Mouse (Mus musculus): ENCODE measurements around the gene Hspa1b. TPM values are rescaled to one million over a fixed set of nuclear protein-coding genes. Genes with fewer than 3 reads are reported as not detected.

Gene Hspa1b
- polyA plus RNA-seq (2012; rRNA removed) = 3.0 and 3.4 TPM in 2 replicates

GRCm38 (mm10) chr17:34959130-34959778 lies at the start of gene Hspa1b:
Gene Hspa1b (minus strand): TSS chr17:34959238.

GRCm38 (mm10) chr17:35000717-35001451 lies 41.8 kb upstream of the Hspa1b start, which contains the start of gene Vars:
Gene Vars (plus strand): TSS chr17:35000987.

GRCm38 (mm10) chr17:34981690-34982180 lies 22.7 kb upstream of the Hspa1b start, which contains the start of gene Lsm2:
Gene Lsm2 (plus strand): TSS chr17:34981862.

GRCm38 (mm10) chr17:34972069-34972749 lies 13.2 kb upstream of the Hspa1b start, which contains the start of the genes Hspa1a and Hspa1l:
Gene Hspa1a (minus strand): TSS chr17:34972156.
Gene Hspa1l (plus strand): TSS chr17:34972703.

GRCm38 (mm10) chr17:34969822-34970221 lies 10.8 kb upstream of the Hspa1b start, which contains the start of gene Gm20481:
Gene Gm20481 (plus strand): TSS chr17:34969912.

GRCm38 (mm10) chr17:34931061-34931734 lies 27.8 kb downstream of the Hspa1b start, which contains the start of gene Neu1:
Gene Neu1 (plus strand): TSS chr17:34931253.

GRCm38 (mm10) chr17:34913930-34914665 lies 44.9 kb downstream of the Hspa1b start, which contains the start of gene Slc44a4:
Gene Slc44a4 (plus strand): TSS chr17:34914466.

Other genes with a start within 250 kb of the Hspa1b start
- 0.05 and 0.07 TPM in 2 replicates for gene C4b, start 215.4 kb downstream of the Hspa1b start, polyA plus RNA-seq (2012; rRNA removed)
- 0.04 TPM in 2 replicates for gene Cyp21a1, start 154.7 kb downstream of the Hspa1b start, polyA plus RNA-seq (2012; rRNA removed)
- gene Stk19, start 122.3 kb downstream of the Hspa1b start, polyA plus RNA-seq (2012; rRNA removed) = 46.3 and 66.7 TPM in 2 replicates
- 70.9 and 71.2 TPM in 2 replicates for gene Dxo, start 122.2 kb downstream of the Hspa1b start, polyA plus RNA-seq (2012; rRNA removed)
- 65.5 and 77.4 TPM in 2 replicates for gene Skiv2l, start 109.0 kb downstream of the Hspa1b start, polyA plus RNA-seq (2012; rRNA removed)
- gene Nelfe, start 108.8 kb downstream of the Hspa1b start, polyA plus RNA-seq (2012; rRNA removed) = 94.0 and 142 TPM in 2 replicates
- gene Cfb, start 96.7 kb downstream of the Hspa1b start, polyA plus RNA-seq (2012; rRNA removed) = 1.9 and 6.9 TPM in 2 replicates
- 73.5 and 98.0 TPM in 2 replicates for gene Zbtb12, start 79.8 kb downstream of the Hspa1b start, polyA plus RNA-seq (2012; rRNA removed)
- not detected in 2 replicates for gene Gm20547, start 77.2 kb downstream of the Hspa1b start, polyA plus RNA-seq (2012; rRNA removed)
- 1.6 and 2.2 TPM in 2 replicates for gene C2, start 61.0 kb downstream of the Hspa1b start, polyA plus RNA-seq (2012; rRNA removed)
- 218 and 222 TPM in 2 replicates for gene Ehmt2, start 60.8 kb downstream of the Hspa1b start, polyA plus RNA-seq (2012; rRNA removed)
- gene Slc44a4, start 44.8 kb downstream of the Hspa1b start, polyA plus RNA-seq (2012; rRNA removed) = 0.08 and 0.11 TPM in 2 replicates
- 14.5 and 15.9 TPM in 2 replicates for gene Neu1, start 28.0 kb downstream of the Hspa1b start, polyA plus RNA-seq (2012; rRNA removed)
- not detected in 2 replicates for gene Gm20481, start 10.7 kb upstream of the Hspa1b start, polyA plus RNA-seq (2012; rRNA removed)
- gene Hspa1a, start 12.9 kb upstream of the Hspa1b start, polyA plus RNA-seq (2012; rRNA removed) = 1.4 and 2.2 TPM in 2 replicates
- gene Hspa1l, start 13.5 kb upstream of the Hspa1b start, polyA plus RNA-seq (2012; rRNA removed) = 0.22 and 0.31 TPM in 2 replicates
- gene Lsm2, start 22.6 kb upstream of the Hspa1b start, polyA plus RNA-seq (2012; rRNA removed) = 98.3 and 206 TPM in 2 replicates
- gene Vars, start 41.7 kb upstream of the Hspa1b start, polyA plus RNA-seq (2012; rRNA removed) = 127 and 135 TPM in 2 replicates
- gene Vwa7, start 57.3 kb upstream of the Hspa1b start, polyA plus RNA-seq (2012; rRNA removed) = 0.60 and 0.76 TPM in 2 replicates
- 6.4 and 8.8 TPM in 2 replicates for gene Sapcd1, start 68.8 kb upstream of the Hspa1b start, polyA plus RNA-seq (2012; rRNA removed)
- gene Msh5, start 87.5 kb upstream of the Hspa1b start, polyA plus RNA-seq (2012; rRNA removed) = 6.7 and 11.0 TPM in 2 replicates
- 122 and 142 TPM in 2 replicates for gene Clic1, start 90.7 kb upstream of the Hspa1b start, polyA plus RNA-seq (2012; rRNA removed)
- gene Ddah2, start 99.8 kb upstream of the Hspa1b start, polyA plus RNA-seq (2012; rRNA removed) = 392 and 957 TPM in 2 replicates
- 0.19 and 0.28 TPM in 2 replicates for gene Ly6g6c, start 106.2 kb upstream of the Hspa1b start, polyA plus RNA-seq (2012; rRNA removed)
- 0.67 and 0.88 TPM in 2 replicates for gene Mpig6b, start 106.9 kb upstream of the Hspa1b start, polyA plus RNA-seq (2012; rRNA removed)
- gene Ly6g6e, start 117.7 kb upstream of the Hspa1b start, polyA plus RNA-seq (2012; rRNA removed) = 0.18 and 0.29 TPM in 2 replicates
- gene Ly6g6d, start 118.8 kb upstream of the Hspa1b start, polyA plus RNA-seq (2012; rRNA removed) = 2.5 and 3.0 TPM in 2 replicates
- gene Ly6g6f, start 126.4 kb upstream of the Hspa1b start, polyA plus RNA-seq (2012; rRNA removed) = 0.83 and 1.1 TPM in 2 replicates
- 39.3 and 52.2 TPM in 2 replicates for gene Abhd16a, start 130.0 kb upstream of the Hspa1b start, polyA plus RNA-seq (2012; rRNA removed)
- gene Ly6g5c, start 149.0 kb upstream of the Hspa1b start, polyA plus RNA-seq (2012; rRNA removed) = not detected in 2 replicates
- 1.1 and 2.1 TPM in 2 replicates for gene Ly6g5b, start 156.2 kb upstream of the Hspa1b start, polyA plus RNA-seq (2012; rRNA removed)
- gene Gpank1, start 162.2 kb upstream of the Hspa1b start, polyA plus RNA-seq (2012; rRNA removed) = 19.6 and 31.0 TPM in 2 replicates
- gene Csnk2b, start 162.8 kb upstream of the Hspa1b start, polyA plus RNA-seq (2012; rRNA removed) = 156 and 178 TPM in 2 replicates
- 5.3 and 13.0 TPM in 2 replicates for gene D17H6S53E, start 167.1 kb upstream of the Hspa1b start, polyA plus RNA-seq (2012; rRNA removed)
- 10.2 and 22.4 TPM in 2 replicates for gene Apom, start 172.8 kb upstream of the Hspa1b start, polyA plus RNA-seq (2012; rRNA removed)
- 201 and 247 TPM in 2 replicates for gene Bag6, start 175.9 kb upstream of the Hspa1b start, polyA plus RNA-seq (2012; rRNA removed)
- gene Prrc2a, start 205.7 kb upstream of the Hspa1b start, polyA plus RNA-seq (2012; rRNA removed) = 320 and 416 TPM in 2 replicates
- gene Aif1, start 216.8 kb upstream of the Hspa1b start, polyA plus RNA-seq (2012; rRNA removed) = 3.3 and 4.8 TPM in 2 replicates
- 7.8 and 12.4 TPM in 2 replicates for gene Lst1, start 229.2 kb upstream of the Hspa1b start, polyA plus RNA-seq (2012; rRNA removed)
- gene Ltb, start 235.2 kb upstream of the Hspa1b start, polyA plus RNA-seq (2012; rRNA removed) = 0.25 and 0.34 TPM in 2 replicates
- 0.07 and 0.09 TPM in 2 replicates for gene Tnf, start 242.8 kb upstream of the Hspa1b start, polyA plus RNA-seq (2012; rRNA removed)
- 0.04 and 0.07 TPM in 2 replicates for gene Lta, start 246.1 kb upstream of the Hspa1b start, polyA plus RNA-seq (2012; rRNA removed)

All from central nervous system, embryonic 11.5 days (tissue).